Mouse (Mus musculus) left cerebral cortex, adult 9 months (tissue): Measurements from ENCODE around the gene Lamb1.

ENCODE experiments used
- DNase-seq, 2 experiments: peaks; one replicate each; pipeline ENCODE4 v3.0.0; 2022; ENCODE audit warnings: low spot score in 2 of 2

The Lamb1 gene

DNA sequence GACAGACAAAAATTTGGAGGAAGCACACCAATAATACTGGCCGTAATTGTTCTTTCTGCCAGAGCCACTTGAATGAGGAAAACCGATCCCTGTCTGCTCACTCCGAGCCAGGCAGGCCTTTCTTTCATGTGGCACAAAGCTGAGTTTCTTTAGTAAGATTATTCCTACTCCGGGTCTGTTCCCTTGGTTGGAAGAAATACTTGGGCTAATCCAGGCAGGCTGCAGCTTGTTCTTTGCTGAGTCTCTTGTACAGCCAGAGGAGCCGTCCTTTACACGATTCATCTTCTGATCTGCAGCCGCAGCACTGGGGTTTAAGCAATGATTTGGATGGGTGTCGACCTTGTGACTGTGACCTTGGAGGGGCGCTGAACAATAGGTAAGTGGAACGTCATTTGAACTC is 24.0 kb downstream of the Lamb1 start:
- DNase-seq: no peak

DNA sequence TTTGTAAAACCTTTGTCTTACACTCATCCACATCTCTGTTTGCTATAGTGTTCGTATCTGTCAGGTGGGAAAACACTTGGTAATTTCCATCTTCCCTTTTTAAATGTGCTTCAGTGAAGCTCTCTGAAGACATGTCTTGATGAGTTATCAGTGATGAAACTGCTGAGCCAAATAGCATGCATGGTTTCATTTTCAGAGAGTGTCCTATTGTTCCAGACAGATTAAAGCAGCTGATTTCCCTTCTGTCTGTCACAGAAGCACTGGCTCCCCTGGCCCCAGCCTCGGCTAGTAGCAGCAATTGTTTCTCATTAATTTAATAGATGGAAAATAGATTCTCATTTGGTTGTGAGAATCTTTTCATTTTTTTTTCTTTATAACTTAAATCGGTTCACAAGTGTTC is 25.9 kb downstream of the Lamb1 start:
- DNase-seq: no peak

DNA sequence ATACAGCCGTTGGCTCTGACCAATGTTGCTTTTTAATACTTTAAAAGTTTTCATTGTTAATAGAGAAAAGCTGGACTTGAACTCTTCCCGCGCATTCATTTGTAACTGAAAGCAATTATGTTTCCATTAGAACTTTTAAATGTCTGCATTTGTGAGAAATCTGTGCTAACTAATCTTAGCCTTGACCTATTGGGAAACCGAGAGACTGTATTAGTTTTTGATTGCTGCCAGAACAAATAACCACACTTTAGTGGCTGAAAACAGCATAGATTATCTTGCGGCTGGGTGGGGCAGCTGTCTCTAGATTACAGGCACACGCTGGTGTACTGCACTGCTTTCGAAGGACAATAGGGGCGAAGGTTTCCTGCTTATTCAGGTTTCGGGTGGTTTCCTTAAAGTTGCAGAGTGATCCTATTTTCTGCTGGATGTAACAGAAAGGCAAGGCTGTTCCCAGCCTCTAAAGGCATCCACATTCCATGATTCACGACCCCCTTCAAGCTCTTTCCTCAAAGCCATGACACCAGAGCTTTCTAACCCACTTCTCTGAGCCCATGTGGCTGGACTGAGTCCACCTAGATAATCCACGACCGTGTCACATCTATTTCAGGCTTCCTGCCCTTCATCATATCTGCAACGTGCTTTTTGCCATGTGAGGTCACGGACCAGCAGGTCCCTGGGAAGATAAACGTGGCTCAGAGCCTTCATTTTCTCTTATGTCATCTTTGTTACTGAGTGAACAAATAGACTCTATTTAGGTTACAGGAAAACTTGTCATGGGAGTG is 28.5 kb downstream of the Lamb1 start:
- no peak for DNase-seq

DNA sequence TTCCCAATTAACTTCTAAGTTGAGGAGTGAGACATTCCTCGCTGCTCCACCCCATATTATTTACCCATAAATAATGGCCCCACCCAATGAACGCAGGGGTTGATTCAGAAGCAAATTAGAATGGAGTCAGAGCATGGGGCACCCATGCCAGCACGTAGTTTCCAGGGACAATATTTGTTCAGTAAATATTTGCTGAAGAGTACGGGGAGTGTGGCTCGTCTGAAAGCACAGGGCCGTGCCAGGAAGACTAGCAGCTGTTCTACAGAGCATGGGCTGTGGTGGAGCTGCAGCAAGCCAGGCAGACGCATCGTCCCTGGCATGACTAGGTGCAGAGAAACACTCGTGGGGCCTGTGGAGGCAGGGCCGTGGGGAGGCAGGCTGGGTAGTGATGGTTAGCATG is 29.5 kb downstream of the Lamb1 start:
- no peak for DNase-seq

DNA sequence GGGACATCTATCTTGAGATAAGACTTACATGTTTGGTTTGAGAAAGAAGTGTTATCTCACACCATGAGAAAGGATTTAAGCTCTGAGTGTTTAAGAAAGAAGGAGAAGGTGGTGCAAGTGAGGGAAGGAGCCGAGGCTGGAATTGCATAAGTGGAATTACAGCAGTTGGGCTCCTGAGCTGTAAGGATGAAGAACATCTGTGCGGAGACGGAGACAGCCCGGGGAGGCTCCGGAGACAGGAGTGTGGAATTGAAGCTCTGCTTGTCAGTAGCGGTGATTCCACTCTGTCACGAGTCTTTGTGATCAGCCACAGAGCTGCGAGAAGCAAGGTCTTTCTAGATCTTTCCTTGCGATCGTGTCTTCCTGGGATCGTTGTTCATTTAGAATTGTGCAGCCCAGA is 30.0 kb downstream of the Lamb1 start:
- DNase-seq: no peak

DNA sequence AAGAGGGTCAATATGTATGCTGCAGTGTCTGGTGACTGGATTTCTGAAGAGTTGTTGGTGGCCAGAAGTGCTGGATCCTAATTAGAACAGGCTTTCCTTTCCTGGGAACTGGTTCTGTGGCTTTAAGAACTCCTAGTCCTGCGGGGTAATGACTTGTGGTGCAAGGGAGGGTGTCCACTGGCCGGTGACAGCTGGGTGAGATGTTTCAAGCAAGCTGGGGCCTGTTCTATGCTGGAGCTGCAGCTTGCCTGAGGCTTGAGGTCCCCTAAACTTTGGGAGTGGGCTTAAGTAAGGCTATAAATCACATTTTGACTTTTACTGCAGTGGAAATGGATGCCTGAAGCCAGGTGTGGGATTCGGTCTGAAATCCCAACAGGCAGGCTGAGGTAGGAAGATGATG is 30.5 kb downstream of the Lamb1 start:
- no peak for DNase-seq

DNA sequence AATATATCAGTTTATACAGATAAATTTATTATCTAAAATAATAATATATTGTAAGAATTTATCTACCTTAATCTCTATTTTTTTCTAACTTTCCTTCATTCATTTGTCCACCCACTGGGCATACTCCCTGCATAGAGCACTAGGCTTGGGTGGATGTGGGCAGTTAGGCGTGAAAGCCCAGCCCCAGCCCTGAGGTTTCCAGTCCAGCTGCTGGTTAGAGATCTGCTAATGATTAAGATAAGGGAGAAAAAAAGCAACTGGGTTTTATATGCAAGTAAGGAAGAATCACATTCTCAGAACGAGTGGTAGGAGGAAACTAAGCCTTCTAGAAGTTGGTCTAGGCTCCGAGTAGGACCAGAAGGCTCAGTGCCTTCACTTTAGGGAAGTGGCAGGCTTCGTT is 31.1 kb downstream of the Lamb1 start:
- DNase-seq: no peak

DNA sequence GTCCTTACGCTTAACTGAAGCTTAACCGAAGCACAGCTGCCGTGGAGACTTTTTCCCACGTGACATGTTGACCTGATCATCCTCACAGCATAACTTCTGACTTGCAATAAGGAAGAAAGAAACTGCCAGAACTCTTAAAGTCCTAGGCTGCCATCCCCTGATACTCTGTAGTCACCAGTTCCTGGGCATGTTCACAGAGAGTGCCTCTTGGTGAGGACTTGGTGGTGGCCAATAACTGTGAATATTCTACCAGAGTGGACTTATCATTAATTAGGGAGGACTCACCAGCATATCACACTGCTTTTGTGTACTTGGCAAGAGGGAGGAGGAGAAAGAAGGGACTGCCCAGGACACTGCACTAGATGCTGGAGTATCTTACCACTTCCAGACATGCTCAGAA is 33.1 kb downstream of the Lamb1 start:
- no peak for DNase-seq

DNA sequence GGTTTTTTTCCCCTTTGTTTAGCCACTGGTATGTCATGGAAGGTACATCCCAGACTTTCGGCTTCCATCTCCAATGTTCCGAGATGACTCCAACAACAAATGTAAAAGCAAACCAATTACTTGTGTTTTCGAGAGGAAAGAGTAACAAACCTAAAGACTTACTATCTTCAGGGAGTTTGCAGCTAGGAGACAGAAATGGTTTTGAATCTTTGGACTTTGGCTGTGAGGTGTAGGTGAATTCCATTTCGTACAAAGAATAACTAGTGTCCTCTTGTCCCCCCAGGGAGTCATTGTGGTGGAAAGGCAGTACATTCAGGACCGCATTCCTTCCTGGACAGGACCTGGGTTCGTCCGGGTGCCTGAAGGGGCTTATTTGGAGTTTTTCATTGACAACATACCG is 33.5 kb downstream of the Lamb1 start:
- DNase-seq: no peak

DNA sequence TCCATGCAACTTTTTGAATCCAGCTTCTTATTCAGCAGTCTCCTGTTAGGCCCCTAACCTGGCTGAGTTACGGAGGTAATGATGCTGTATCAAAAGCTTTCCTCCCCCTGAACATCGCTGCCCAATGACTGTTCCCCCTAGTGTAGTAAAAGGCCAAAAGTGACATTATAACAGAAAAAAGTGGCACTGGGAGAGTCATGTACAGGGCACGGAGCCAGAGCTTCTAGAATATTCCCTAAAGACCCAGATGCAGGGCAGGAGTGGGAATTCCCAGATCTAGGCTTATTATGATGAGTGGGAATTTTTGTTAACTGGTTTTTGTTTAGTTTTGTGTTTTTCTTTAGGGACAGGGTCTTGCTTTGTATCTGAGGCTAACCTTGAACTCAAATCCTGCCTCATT is 34.1 kb downstream of the Lamb1 start:
- no peak for DNase-seq

DNA sequence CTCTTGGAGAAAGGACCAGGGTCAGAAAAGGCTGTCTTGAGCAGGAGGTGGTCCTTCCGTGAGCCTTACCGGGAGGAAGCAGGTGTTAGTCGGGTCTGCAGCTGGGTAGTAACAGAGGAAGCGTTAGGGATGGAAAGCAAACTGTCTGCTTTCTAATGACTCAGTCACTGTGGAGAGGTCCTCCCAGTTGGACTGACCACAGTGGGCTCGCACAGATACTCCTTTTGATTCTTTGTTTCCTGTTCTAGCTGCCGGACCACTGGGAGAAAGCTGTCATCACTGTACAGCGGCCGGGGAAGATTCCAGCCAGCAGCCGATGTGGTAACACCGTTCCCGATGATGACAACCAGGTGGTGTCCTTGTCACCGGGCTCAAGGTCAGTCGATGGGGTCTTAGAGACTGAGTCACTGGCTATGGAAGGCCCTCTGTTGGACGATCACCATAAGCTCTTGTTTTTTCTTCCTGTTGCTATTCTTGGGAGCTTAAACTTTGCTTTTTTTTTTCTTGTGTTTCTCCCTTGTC is 34.7 kb downstream of the Lamb1 start:
- DNase-seq: no peak

DNA sequence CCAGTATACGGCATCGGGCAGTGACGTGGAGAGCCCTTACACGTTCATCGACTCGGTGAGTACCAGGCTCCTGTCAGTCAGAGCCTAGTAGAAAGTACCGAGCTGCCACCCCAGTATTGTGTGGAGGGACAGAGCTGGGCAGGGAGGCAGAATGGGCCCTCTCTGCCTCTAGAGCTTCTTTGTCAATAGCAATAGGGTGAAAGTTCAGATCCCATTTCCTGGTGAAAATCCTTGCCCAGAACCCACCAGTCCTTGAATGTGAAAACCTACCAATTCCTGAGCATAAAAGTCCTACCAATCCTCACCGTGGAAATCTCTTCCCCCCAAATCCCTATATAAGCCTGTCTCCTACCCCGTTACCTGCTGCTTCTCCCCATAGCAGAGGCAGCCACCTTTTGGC is 35.2 kb downstream of the Lamb1 start:
- no peak for DNase-seq

DNA sequence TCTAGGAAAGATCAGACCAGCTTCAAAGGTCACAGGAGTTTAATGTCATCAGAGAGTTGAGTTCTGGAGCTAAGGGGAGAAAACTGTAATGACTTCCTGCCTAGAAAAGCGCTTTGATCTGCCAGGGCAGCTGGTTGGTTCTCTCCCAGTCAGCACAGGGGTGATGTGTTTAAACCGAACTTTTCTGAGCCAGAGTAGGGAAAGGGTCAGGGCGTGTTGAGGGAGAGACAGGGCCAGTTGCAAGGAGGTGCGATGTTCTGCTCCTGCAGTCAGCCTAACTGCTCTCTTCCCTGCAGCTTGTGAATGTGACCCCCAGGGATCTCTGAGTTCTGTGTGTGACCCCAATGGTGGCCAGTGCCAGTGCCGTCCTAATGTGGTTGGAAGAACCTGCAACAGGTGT is 37.2 kb downstream of the Lamb1 start:
- no peak for DNase-seq

DNA sequence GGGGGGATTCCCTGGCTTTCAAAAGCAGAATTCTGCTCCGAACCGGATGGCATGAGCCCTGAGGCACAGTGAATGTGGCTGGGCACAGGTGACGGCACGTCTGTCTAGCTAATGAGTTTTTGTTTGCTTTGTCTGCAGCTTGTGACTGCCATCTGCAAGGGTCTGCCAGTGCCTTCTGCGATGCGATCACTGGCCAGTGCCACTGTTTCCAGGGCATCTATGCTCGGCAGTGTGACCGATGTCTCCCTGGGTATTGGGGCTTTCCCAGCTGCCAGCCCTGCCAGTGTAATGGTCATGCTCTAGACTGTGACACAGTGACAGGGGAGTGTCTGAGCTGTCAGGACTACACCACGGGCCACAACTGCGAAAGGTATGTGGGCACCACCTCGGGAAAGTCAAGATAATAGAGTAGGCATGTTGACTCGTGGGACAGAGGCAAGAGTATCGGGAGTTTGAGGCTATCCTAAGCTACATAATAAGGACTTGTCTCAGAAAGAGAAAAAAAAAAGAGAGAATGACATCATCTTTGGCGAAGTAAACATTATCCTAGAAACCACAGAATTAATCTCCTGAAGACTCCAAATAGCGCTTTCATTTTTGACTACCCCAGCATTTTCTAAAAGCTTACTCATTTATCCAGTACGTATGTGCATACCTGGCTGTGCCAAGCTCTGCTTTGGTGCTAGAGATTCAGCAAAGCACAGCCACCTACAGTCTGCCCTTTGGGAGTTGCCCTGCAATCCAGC is 37.9 kb downstream of the Lamb1 start:
- DNase-seq: no peak

DNA sequence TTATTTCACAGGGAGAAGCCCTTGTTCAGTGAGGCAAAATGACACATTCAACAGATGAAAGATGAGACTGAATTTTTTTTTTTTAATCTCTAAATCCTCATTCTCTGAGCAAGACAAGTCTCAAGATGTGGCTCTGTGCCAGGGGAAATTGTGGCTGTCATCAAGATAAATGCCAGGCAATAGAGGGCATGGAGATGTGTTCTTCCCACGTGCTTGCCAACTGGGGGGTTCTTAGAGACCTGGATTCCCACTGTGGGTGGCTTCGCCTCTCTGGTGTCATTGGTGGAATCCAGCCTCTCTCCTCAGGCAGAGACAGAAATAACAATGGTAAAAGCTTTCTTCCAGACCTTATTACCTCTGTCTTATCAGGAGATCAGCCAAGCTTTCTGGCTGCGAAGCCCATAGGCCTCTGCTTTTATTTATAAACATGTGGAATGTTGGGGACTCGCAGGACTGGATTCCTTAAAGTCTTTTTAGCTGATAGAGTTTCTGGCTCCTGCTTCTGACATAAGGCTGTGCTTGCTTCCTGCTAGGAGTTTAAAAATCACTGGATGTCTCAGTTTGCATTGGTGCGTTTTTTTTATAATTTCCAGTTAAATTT is 41.1 kb downstream of the Lamb1 start:
- peak in 1 of 2 experiments; percentile 23 for DNase-seq

DNA sequence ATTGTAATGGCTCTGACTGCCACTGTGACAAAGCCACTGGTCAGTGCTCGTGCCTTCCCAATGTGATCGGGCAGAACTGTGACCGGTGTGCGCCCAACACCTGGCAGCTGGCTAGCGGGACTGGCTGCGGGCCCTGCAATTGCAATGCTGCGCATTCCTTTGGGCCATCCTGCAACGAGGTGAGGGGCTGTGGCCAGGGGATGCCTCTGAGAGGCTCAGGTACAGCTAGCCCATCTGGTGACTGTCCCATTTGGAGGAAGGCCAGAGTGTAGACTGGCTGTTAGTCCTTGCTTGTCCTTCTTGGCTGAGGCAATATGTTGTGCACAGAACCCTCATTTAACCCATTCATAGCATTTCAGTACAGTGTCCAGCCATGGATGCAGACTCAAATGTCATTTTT is 42.0 kb downstream of the Lamb1 start:
- DNase-seq: no peak

DNA sequence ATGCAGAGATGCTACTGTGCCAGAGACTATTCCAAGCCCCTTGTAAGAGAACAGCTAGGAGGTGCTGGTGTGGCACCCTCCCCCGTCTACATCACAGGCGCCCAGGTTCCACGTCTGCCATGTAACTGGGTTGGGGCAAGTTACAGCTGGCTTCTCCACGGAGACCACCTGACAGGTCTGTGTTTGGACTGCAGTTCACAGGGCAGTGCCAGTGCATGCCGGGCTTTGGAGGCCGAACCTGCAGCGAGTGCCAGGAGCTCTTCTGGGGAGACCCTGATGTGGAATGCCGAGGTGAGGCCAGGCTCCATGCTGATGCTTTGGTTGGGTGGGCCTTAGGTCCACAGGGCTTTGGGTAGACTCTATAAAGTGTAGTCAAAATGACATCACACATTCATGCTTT is 42.7 kb downstream of the Lamb1 start:
- DNase-seq: no peak

DNA sequence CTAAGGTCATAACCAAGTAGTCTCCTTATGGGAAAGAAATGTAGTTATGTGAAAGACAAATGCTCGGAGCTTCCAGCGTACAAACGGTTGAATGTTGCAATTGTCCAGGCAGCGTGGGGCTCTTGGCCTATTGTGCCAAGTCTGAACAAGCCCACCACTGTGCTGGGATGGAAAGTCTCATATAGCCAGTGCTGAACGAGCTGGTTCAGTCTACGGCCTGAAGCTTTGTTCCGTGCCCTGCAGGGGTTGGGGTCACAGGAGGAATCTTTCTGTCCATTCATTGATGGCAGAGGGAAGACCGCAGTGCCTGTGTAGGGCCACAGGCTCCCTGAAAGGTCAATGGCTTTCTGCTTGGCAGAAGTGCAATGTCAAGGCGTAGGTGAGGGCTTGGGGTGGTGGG is 45.7 kb downstream of the Lamb1 start:
- no peak for DNase-seq

DNA sequence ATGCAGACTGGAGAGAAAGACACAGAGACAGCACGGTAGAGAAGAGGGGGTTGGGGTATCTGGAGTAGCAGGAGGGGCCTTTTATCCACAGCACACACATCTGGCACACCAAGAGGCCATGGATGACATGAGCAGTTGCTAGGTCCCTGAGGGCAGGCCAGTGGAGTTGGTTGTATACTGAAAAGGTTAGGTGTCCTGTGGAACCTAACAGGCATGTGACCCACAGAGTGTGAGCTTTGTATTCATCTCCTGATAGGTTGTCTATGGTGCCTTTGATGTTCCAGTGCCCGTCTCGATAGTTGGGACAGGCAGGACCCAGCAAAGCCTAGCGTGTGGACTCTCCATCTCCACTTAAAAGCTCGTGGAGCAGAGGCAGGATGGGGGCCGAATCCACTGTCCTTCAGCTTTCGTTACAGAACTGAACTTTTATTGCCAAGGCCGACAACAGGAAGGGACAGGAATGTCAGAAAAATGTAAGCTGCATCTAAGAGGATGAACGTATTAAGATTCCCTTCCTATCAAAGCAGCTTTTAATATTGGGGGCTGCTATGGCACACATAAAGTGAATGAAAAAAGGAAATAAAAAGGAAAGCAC is 46.7 kb downstream of the Lamb1 start:
- no peak for DNase-seq

DNA sequence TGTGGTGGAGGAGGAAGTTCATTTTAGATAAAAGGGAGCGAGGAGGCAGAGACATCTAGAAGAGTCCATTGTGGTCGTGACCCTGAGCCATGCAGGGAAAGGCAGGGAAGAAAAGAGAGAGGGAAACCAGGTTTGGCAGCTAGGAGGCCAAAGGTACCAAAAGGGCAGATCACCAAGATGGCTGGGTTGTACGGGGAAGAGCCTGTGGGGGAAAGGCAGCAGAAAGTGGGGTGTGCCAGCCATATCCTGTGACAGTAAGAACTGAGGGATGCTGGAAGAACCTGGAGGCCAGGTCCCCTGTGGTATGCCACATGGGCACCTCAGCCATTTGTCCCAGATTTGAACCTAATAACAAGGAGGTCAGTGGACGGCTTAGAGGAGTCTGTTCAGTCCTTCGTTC is 47.2 kb downstream of the Lamb1 start:
- DNase-seq: no peak

DNA sequence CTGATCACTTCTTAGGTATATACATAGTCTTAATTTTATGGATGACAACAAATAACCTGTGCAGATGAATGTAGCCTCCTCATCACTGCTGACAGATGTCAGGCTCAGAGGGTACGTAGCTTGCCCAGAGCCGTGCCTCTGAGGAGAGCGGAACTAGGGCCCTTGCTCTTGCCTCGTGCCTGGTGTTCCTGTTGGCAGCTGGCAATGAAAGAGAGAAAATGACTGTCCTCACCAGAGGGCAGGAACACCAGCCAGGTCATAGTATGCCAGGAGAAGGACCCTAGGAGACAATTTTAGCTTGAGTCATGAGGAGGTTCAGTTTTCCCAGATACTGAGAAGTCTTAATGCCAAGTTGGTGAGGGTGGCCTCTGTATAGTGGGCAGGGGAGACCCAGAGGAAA is 48.1 kb downstream of the Lamb1 start:
- no peak for DNase-seq

DNA sequence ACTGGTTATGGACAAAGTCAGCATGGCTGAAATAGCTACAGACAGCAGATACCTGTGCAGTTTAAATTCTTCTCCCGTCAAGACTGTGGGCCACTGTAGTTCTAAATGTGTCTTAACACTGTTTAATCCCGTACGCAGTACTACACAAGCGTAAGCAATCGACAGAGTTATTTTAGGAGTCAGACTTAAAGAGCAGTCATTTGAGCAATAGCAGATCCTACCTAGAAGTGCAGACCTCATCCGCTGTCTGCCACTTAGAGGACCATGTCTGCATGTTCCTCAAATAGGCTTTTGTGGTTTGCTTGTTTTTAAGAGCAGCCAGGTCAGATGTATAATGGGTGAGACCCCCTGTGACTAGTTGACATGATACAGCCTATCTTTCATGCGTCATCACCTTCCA is 49.3 kb downstream of the Lamb1 start:
- DNase-seq: no peak

DNA sequence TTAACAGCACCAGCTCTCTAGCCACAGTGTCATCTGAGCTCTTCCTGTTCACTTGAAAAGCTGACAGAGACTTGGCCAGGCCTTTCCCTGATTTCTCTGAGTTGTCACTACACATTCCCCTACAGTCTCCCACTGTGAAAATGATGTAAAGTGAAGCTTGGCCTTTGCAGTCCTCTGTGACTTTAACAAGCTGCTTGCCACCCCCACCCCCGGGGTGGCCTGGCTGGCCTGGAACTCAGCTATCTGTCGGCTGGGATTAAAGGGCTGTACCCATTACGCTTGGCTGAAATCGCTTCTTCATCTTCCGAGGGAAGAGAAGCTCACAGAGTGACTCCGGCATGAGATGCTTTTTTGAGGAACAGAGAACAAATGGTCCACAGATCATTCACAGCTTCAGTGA is 50.9 kb downstream of the Lamb1 start:
- DNase-seq: no peak
